Mouse (Mus musculus) cortical plate, adult 2 months (tissue): ENCODE results near the gene Galk1.

Experiments used
- CTCF ChIP-seq: fragments of 200-500 bp; IDR thresholded peaks from 2 replicates; pipeline ENCODE4 v1.5.1; 2011; ENCODE audit warnings: mild to moderate bottlenecking, control low read depth, low read length; ENCODE audit not compliant: insufficient read depth; ENCODE audit errors: extremely low read depth
- POLR2A ChIP-seq: fragments of 200-500 bp; IDR thresholded peaks from 2 replicates; pipeline ENCODE4 v1.6.1; 2011; ENCODE audit warnings: mild to moderate bottlenecking, low read length, control low read depth; ENCODE audit not compliant: insufficient read depth; ENCODE audit errors: extremely low read depth

DNA sequence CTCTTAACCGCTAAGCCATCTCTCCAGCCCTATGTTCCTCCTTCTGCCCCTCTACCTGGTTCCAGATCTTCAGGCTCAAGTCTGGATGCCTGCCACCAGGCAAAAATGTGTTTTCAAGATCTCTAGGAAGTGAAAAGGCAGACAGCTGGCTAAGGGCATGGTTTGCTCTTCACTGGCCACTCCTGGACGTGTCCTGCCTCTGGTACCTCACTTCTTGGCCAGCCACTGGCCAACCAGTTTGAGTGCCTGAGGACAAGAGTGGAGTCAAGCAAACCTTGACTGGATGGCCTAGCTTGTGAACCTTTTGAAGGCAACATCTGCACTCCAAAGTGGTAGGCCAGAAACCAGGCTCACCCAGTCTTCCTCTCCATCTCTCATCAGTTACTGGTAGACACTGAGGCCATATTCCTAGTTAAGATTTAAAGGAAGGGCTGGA lies 7.5 kb upstream of the Galk1 start:
- TF ChIP-seq CTCF (no peak), POLR2A (peak; percentile 41; the same call in 1 of the 2 replicates)
